Mouse (Mus musculus) cerebellum, adult 18-20 months (tissue): ENCODE data around the gene Enc1.
A peak's percentile ranks its signal among the peaks of the same experiment; 100 is the strongest.

Experiments
- DNase-seq, 2 experiments: peaks; one replicate each; pipeline ENCODE4 v3.0.0; 2021

Gene Enc1

GRCm38 (mm10) chr13:97230101-97230500, 10.8 kb upstream of the Enc1 start:
- DNase-seq: no peak

GRCm38 (mm10) chr13:97233092-97233491, 7.8 kb upstream of the Enc1 start:
- DNase-seq: no peak

- DNase-seq: peak; percentile 76 to 79
These were observed 6.0 kb upstream of the Enc1 start for GRCm38 (mm10) chr13:97234785-97235417.

- DNase-seq: no peak
These were observed 5.0 kb upstream of the Enc1 start for GRCm38 (mm10) chr13:97235911-97236310.

DNA sequence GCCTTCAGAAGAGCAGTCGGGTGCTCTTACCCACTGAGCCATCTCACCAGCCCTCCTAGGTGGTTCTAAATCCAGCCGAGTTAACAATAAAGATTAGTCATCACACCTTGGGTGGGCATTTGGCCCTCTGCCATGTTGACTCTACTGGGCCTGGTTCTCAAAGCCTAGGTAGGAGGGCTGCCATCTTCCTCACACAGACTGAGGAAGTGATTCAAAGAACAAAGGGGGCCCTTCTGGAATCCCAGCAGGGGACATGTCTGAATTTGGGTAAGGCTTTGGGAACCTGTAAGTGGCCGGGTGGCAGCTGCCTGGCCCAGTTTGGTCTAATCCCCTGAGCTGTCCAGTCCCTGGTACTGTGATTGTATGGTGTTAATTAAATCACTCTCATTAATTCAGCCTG, 3.2 kb upstream of the Enc1 start:
- DNase-seq: no peak

- DNase-seq: no peak
These were observed 2.5 kb upstream of the Enc1 start for GRCm38 (mm10) chr13:97238181-97238981.

DNA sequence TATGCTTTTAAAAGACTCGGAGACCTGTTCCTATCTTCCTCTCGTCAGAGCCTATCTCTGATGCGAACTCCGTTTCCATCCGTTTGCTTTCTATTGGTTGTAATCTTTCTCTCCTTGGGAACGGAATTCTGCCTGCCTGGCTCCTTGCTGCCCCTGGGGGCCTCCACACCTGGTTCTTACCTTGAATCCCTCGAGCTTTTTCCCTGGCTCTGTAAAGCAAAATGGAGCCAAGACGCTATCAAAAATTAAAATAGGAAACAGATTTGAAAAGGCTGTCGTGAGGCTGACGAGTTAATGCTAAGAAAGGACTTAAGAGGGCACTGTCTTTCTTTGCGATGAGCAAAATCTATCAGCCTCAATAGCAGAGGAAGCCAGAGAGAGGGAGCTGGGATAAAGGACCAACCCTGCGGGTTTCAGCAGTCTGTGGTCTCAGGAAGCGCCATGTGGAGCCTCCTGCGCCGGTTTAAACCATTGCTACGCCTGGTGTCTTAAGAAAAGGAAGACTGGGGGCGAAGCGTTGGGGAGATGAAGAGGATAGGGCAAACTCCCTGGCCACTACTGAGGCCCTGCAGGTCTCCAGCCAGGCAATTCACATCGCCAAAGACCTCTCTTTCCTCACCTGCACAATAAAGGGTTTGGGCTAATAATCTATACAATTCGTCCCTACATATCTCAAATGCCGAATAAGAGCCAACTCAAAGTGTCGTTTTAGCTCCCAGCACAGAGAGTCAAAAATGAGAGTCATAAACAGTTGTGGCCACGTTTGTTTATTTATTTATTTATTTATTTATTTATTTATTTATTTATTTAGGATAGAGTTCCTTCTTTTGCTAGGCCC, 1.3 kb upstream of the Enc1 start:
- peak; percentile 21 to 33 for DNase-seq

GRCm38 (mm10) chr13:97240279-97240964, 483 bp upstream of the Enc1 start:
- peak; percentile 34 to 36 for DNase-seq

DNA sequence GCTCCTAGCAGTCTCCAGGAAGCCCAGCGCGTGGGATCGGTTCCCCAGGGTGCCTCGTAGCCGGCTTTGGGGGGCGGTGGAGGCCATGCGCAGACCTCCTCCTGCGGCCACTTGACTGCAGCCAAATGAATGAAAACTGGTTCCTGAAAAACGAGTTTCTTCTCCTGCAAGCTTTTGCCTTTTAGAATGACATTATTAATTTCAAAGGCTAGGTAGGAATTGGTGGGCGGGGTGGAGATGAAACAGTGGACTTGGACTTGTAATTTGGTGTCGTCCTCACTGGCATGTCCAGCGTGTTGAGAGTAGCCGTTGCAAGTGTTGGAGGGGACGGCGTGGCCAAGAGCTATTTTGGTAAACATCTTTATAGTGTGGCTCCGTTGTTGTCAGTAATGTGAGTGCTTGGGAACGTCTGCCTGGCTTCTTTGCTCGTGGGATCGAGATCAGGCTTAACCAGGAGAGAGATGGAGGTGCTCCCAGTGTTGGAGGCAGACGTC, 929 bp downstream of the Enc1 start:
- DNase-seq: no peak

DNA sequence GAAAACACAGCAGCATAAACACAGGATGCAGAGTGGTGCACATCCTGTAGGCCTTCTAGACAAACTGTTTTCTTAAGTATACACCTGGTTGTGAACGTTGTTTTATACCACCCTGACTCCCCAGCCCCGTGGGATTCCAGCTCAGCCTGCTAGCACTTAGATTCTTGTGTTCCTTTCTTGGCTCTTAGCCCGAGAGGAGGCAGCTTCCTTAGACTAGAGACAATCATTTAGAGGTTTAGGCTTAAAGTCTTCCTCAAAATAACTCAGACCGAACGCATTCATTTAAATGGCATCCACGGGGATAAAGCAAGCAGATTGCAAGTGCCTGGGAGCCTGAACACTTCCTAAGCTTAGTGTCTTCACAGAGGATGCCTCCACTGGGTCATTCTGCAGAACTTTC, 1.8 kb downstream of the Enc1 start:
- no peak for DNase-seq

GRCm38 (mm10) chr13:97243962-97244711, 3.2 kb downstream of the Enc1 start:
- no peak for DNase-seq

- no peak for DNase-seq
These were observed 3.8 kb downstream of the Enc1 start for GRCm38 (mm10) chr13:97244712-97245105.

DNA sequence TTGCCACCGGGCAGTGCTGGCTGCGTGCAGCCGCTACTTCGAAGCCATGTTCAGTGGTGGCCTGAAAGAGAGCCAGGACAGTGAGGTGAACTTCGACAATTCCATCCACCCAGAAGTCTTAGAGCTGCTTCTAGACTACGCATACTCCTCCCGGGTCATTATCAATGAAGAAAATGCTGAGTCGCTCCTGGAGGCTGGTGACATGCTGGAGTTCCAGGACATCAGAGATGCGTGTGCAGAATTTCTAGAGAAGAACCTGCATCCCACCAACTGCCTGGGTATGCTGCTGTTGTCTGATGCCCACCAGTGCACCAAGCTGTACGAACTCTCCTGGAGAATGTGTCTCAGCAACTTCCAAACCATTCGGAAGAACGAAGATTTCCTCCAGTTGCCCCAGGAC, 4.3 kb downstream of the Enc1 start:
- no peak for DNase-seq

DNA sequence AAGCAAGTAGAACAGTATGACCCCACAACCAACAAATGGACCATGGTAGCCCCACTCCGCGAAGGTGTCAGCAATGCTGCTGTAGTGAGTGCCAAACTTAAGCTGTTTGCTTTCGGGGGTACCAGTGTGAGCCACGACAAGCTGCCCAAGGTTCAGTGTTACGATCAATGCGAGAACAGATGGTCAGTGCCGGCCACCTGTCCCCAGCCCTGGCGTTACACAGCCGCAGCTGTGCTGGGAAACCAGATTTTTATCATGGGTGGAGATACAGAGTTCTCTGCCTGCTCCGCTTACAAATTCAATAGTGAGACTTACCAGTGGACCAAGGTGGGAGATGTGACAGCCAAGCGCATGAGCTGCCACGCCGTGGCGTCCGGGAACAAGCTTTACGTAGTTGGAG, 5.3 kb downstream of the Enc1 start:
- no peak for DNase-seq

- DNase-seq: no peak
These were observed 6.8 kb downstream of the Enc1 start for GRCm38 (mm10) chr13:97247754-97248153.

- no peak for DNase-seq
These were observed 8.2 kb downstream of the Enc1 start for GRCm38 (mm10) chr13:97249051-97249461.

DNA sequence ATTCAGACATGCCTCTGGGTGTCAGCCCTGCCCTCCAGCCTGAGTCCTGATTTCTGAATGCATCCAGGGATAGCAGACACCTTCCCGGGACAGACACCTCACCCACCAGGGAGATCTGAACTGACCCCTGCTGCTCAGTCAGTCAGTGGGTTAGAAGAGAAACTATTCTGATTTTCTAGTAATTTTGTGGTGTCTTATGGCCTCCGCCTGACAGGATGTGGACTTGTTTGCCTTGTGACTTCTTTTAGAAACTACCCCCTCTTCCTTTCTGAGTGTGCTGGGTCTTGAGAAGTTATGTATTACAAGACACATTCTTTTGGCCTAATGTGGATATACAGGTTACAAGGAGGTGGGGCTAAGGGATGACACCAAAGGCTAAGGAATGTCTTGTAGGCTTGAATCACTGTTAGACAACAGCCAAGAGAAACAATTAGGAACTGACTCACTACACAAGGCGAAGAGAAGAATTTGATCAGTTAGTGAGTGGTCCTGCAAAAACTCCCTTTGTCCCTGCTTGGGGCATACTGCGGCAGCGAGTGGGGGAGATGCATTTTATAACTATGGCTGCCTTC, 8.7 kb downstream of the Enc1 start:
- no peak for DNase-seq

DNA sequence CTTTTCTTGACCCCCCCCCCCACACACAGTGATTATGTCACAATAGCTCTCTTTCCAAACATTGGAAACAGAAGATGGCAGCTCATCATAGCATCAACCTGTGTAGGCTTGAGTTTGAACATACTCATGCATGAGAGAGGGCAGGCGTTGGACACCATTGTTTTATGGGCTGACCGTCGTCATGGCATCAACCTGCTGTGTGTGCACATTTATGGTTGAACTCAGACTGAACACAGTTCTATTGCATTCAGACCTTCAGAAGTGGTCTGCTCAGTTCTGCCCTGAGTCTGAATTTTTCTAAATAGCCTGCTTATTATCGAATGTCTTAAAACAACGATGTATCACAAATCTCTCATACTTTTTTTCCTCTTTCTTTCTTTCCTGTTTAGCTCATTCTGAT, 9.2 kb downstream of the Enc1 start:
- no peak for DNase-seq

- no peak for DNase-seq
These were observed 9.9 kb downstream of the Enc1 start for GRCm38 (mm10) chr13:97250551-97251380.

DNA sequence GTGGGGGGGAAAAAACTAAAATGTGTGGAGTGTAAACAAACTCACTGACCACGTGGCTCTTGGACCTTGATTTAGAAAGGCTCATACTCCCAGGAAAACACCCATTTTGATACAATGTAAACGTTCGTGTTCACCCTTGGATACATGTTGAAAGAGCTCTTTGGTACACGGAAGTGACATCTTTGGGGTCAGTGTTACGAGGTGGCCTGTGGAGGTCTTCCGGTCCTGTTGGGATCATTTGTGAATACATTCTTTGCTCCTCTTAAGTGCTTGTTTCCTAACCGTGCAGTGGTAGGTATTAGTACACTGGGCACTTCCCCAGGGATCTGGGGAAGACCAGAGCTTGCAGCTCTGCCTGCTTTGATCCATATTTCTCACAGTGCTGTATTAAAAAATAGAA, 10.8 kb downstream of the Enc1 start:
- DNase-seq: no peak

DNA sequence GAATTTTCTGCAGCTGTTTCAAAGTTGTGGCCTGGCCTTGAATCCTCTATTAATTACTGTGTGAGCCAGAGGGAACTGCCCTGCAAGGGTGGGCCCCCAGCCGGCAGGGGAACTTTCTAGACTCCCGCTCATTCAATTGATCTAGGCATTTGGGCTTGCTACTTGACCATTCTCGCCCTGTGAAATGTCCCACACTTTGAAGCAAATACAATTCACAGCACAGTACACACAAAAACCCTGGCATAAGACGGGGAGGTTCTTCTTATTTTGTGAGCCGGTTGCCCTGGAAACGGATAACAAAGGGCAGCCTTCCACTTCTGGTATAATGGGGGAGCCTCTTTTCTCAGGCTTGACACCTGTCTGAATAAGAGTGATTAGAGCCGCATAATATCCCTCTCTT, 11.6 kb downstream of the Enc1 start:
- DNase-seq: no peak
